8 mouse cellular contexts compared by ENCODE assay signal in genomic region chr1:60745664-60746063, GRCm38 (mm10). TPM values are rescaled to one million over a fixed set of nuclear protein-coding genes. Genes with fewer than 3 reads are reported as not detected.
DNase-seq lines count a peak whose midpoint lies in the region; ATAC-seq lines count a peak whose summit lies in the region.
"Had no signal": no experiment of that assay in that cellular context is flagged by ENCODE, and none has a peak within 500 bp of the region (broad histone marks: within the 10 kb centered on the region; RNA-seq: fewer than 3 reads in every experiment).

No protein-coding gene starts in this region.

- no peaks in the 10 kb centered on the region for H3K36me3 ChIP-seq in kidney, embryonic 16.5 days (ENCODE audit: insufficient read depth, low read length)
- H3K36me3 ChIP-seq in hindbrain, embryonic 12.5 days = no peaks in the 10 kb centered on the region

- ATAC-seq in kidney, embryonic 16.5 days (ENCODE audit: low FRiP score, low TSS enrichment) = no peak
- no peak for ATAC-seq in hindbrain, embryonic 12.5 days (ENCODE audit: low FRiP score)

- H3K27ac ChIP-seq in kidney, embryonic 16.5 days (ENCODE audit: low read length) = peak overlapping the region; percentile 60
- no peak overlapping the region for H3K27ac ChIP-seq in hindbrain, embryonic 12.5 days
- H3K27ac ChIP-seq: liver, embryonic 14.5 days had no signal

- 57% methylated on average over 7 of the region's 7 CpGs for WGBS in kidney, embryonic 16.5 days
- 82% methylated on average over 7 of the region's 7 CpGs for WGBS in hindbrain, embryonic 12.5 days

- H3K9ac ChIP-seq in kidney, embryonic 16.5 days (replicated peaks; ENCODE audit: low read length) = no peak overlapping the region
- no peak overlapping the region for H3K9ac ChIP-seq in hindbrain, embryonic 12.5 days
- H3K9ac ChIP-seq: liver, embryonic 14.5 days had no signal

- H3K4me2 ChIP-seq in kidney, embryonic 16.5 days (replicated peaks; ENCODE audit: low read depth, low read length) = no peak overlapping the region
- no peak overlapping the region for H3K4me2 ChIP-seq in hindbrain, embryonic 12.5 days (replicated peaks)

- no peaks in the 10 kb centered on the region for H3K27me3 ChIP-seq in kidney, embryonic 16.5 days (ENCODE audit: insufficient read depth, low read length)
- H3K27me3 ChIP-seq in hindbrain, embryonic 12.5 days = no peaks in the 10 kb centered on the region

- H3K4me1 ChIP-seq in kidney, embryonic 16.5 days (ENCODE audit: insufficient read depth, low read length) = peaks cover 10% of the 10 kb centered on the region
- no peaks in the 10 kb centered on the region for H3K4me1 ChIP-seq in hindbrain, embryonic 12.5 days

- H3K4me3 ChIP-seq in kidney, embryonic 16.5 days (ENCODE audit: low read length) = no peak overlapping the region
- H3K4me3 ChIP-seq in hindbrain, embryonic 12.5 days = no peak overlapping the region

- H3K9me3 ChIP-seq in kidney, embryonic 16.5 days (ENCODE audit: low read length) = no peaks in the 10 kb centered on the region
- no peaks in the 10 kb centered on the region for H3K9me3 ChIP-seq in hindbrain, embryonic 12.5 days (replicated peaks)

- DNase-seq in right cerebral cortex, adult 18-20 months = peak; percentile 41
- no peak for DNase-seq in right cerebral cortex, postnatal 25 days
- peak; percentile 60 for DNase-seq in heart, adult 8-10 months (ENCODE audit: low spot score)
- peak; percentile 44 for DNase-seq in thymus, postnatal 25 days
- DNase-seq in cerebellum, postnatal 4 days (ENCODE audit: low spot score in 2 of 2) = no peak

RNA-seq across cellular contexts. Expression of gene Cd28, which starts 29.1 kb away (rescaled TPM):
- 10 to 100 TPM; 11.8 to 15.7 (median 12.5) TPM for total RNA-seq in heart, adult 8-10 months (2022)
- polyA plus RNA-seq in kidney, embryonic 16.5 days (2015; fragmentation: Nextera tagmentation; extraction: Ambion mirVana) = 0.17 and 0.24 TPM in 2 replicates
- polyA plus RNA-seq in hindbrain, embryonic 12.5 days (2016; fragmentation: Nextera tagmentation; extraction: Ambion mirVana) = 0.06 and 0.14 TPM in 2 replicates

Comparison
In these comparisons a context has a peak if more than half of its experiments do, and no peak if none do; other contexts are left out.
1. DNase-seq: peak in right cerebral cortex, adult 18-20 months (single experiment), heart, adult 8-10 months (single experiment) and thymus, postnatal 25 days (single experiment); none in right cerebral cortex, postnatal 25 days (single experiment) and cerebellum, postnatal 4 days (0 of 2).